Mouse (Mus musculus): Measurements from ENCODE around the gene Vti1a.

DNA sequence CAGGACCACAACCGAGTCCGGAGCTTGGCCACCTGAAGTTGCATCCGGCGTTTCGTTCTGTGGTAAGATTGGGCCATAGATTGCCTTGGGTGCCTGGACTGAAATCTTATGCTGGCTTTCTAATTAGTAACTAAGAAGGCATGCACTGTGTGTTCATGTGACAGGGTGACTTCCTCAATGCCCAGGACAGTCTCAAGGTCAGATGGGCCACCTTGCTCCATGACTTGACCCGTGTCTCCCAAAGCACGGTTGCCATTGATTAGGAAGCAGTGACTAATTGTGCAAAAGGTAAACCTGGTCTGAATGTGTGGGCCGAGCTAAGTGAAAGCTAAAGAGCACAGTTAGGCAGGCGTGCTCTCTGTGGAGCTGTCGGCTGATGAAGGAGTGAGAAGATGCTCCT is 232.1 kb downstream of the Vti1a start:
- TF ChIP-seq POLR2A (IDR thresholded peaks at IDR 0.05; ENCODE audit: extremely low read depth, insufficient read depth, low read length) (no peak), CTCF (IDR thresholded peaks at IDR 0.05; ENCODE audit: extremely low read depth, insufficient read depth, low read length) (no peak)

All from cortical plate, adult 2 months (tissue).